Mouse (Mus musculus) ES-Bruce4 (cell line): ENCODE measurements around the gene Fblim1. TPM values are rescaled to one million over a fixed set of nuclear protein-coding genes. Genes with fewer than 3 reads are reported as not detected.
"Not testable (repeated sequence)": the region's sequence is repeated elsewhere in the genome, so short reads cannot be mapped to it uniquely, and the experiment has no call there.

Experiments used
- H3K27ac ChIP-seq: 2 replicates; pipeline ENCODE4 v1.5.1; 2012; ENCODE audit warnings: low read length, inconsistent platforms; ENCODE audit not compliant: insufficient read depth
- H3K27me3 ChIP-seq: 2 replicates; pipeline ENCODE4 v1.6.1; 2012; ENCODE audit warnings: mild to moderate bottlenecking, low read length, inconsistent platforms; ENCODE audit not compliant: control insufficient read depth, poor library complexity, insufficient read depth, severe bottlenecking
- H3K36me3 ChIP-seq: 2 replicates; pipeline ENCODE4 v1.6.1; 2012; ENCODE audit warnings: inconsistent platforms, mild to moderate bottlenecking, low read length, moderate library complexity; ENCODE audit not compliant: control insufficient read depth, poor library complexity, insufficient read depth, severe bottlenecking
- H3K4me1 ChIP-seq: one replicate; pipeline ENCODE4 v1.8.1; 2011; ENCODE audit warnings: low read length; ENCODE audit not compliant: control insufficient read depth, insufficient read depth
- H3K4me3 ChIP-seq: 2 replicates; pipeline ENCODE4 v1.5.1; 2011; ENCODE audit warnings: low read depth, mild to moderate bottlenecking, low read length
- H3K9ac ChIP-seq: 2 replicates; pipeline ENCODE4 v1.6.1; 2012; ENCODE audit warnings: low read depth, mild to moderate bottlenecking, inconsistent platforms; ENCODE audit not compliant: poor library complexity, severe bottlenecking
- H3K9me3 ChIP-seq: replicated peaks from 2 replicates; pipeline ENCODE4 v1.6.1; 2012; ENCODE audit warnings: mild to moderate bottlenecking, low read length, inconsistent platforms; ENCODE audit not compliant: control insufficient read depth, poor library complexity, insufficient read depth, severe bottlenecking
- CTCF ChIP-seq: IDR thresholded peaks from one replicate; pipeline ENCODE4 v1.8.1; 2011; ENCODE audit warnings: low read depth, low read length
- EP300 ChIP-seq: IDR thresholded peaks from 2 replicates; pipeline ENCODE4 v1.6.1; 2011; ENCODE audit warnings: low read depth, low read length; ENCODE audit not compliant: insufficient read depth
- POLR2A ChIP-seq: IDR thresholded peaks from one replicate; pipeline ENCODE4 v1.8.1; 2011; ENCODE audit warnings: low read length; ENCODE audit not compliant: insufficient read depth
- polyA plus RNA-seq: library from polyadenylated mRNA; stranded (reverse); fragments of >200 nt; gene quantifications from 2 replicates; pipeline ENCODE4 v1.2.4, GENCODE M21; 2011; ENCODE audit warnings: low read depth; ENCODE audit not compliant: missing spikeins, insufficient read depth, insufficient read length

The Fblim1 gene
- polyA plus RNA-seq, 1 experiment: 73.8 TPM

DNA sequence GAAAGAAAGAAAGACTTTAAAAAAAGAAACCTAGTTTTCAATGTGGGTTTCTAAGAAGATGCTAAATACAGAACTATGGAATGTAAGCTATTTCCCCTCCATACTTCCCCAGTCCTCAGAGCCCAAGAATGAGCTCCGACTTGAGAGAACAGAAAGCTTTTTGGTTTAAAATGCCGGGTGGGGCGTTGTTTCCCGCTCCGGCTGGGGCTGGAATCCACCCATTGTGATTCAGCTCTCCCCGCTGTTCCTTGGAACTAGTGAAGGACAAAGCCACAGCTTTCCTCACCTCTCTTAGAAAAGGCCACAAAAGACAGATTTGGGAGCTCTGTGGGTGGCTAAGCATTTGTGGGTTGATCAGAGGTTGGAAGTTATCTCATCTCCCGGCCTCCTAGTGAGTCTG is 40.6 kb downstream of the Fblim1 start:
- Histone ChIP-seq H3K9me3 (no peaks in the 10 kb centered on the region), H3K36me3 (no peaks in the 10 kb centered on the region), H3K4me3 (no peak overlapping the region), H3K27me3 (no peaks in the 10 kb centered on the region), H3K9ac (peak overlapping the region; percentile 6), H3K27ac (peak overlapping the region; percentile 97; the same call in 1 of the 2 replicates), H3K4me1 (peaks cover 8% of the 10 kb centered on the region)
- TF ChIP-seq CTCF (no peak), EP300 (peak; percentile 100)

DNA sequence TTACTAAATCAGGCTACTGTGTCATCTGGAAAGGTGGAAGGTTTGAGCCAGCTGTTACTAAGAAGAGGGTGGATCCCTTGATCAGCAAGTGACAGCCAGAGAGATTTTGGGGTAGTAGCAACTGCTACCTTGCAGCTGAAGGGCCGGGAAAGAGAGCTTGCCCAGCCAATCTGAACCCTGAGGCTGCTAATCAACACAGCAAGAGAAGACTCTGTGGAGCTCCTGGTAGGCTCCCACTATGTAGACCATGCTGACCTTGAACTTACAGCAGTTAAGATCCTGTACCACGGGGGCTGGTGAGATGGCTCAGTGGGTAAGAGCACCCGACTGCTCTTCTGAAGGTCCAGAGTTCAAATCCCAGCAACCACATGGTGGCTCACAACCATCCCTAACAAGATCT is 41.2 kb downstream of the Fblim1 start:
- no peaks in the 10 kb centered on the region for H3K36me3 ChIP-seq
- no peak overlapping the region for H3K4me3 ChIP-seq
- peaks cover 8% of the 10 kb centered on the region for H3K4me1 ChIP-seq
- H3K27me3 ChIP-seq: no peaks in the 10 kb centered on the region
- H3K27ac ChIP-seq: peak overlapping the region; percentile 98
- TF ChIP-seq EP300 (0 out of 2 replicates have a peak, but pooled peaks have one; percentile 4), POLR2A (no peak)
- no peaks in the 10 kb centered on the region for H3K9me3 ChIP-seq
- peak overlapping the region; percentile 6 for H3K9ac ChIP-seq

DNA sequence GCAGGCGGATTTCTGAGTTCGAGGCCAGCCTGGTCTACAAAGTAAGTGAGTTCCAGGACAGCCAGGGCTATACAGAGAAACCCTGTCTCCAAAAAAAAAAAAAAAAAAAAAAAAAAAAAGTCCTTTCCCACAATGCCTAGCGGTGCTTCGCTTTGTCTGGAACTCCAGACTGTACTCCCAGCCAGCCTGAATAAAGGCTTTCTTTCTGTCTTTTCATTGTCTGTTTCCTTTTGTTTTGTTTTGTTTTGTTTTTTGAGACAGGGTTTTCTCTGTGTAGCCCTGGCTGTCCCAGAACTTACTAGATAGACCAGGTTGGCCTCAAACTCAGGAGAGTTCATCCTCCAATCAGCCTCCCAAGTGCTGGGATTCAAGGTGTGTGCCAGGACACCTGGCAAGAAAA is 41.7 kb downstream of the Fblim1 start:
- no peaks in the 10 kb centered on the region for H3K9me3 ChIP-seq
- H3K9ac ChIP-seq: peak overlapping the region; percentile 43
- H3K4me1 ChIP-seq: peaks cover 6% of the 10 kb centered on the region
- H3K4me3 ChIP-seq: no peak overlapping the region
- H3K27me3 ChIP-seq: no peaks in the 10 kb centered on the region
- TF ChIP-seq CTCF (no peak), EP300 (no peak), POLR2A (no peak)
- no peaks in the 10 kb centered on the region for H3K36me3 ChIP-seq
- H3K27ac ChIP-seq: peak overlapping the region; percentile 98

DNA sequence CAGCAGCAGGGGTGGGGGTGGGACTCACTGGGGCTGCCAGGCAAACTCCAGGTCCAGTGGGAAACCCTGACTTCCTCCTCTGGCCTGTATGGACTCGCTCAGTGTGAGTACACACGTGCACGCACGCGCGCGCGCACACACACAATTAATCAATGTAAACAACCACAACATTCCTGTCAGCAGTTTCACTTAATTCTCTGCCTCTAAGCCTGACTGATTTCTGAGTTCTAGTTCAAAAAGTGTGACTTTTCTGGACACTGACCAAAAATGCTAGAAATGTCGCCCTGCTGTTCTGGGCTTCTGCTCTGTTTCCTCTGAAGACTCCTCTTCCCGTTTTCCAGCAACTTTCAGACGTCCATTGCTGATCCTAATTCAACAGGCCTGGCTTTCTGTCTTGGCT is 43.6 kb downstream of the Fblim1 start:
- Histone ChIP-seq H3K36me3 (no peaks in the 10 kb centered on the region), H3K9ac (peak overlapping the region; percentile 31; the same call in 1 of the 2 replicates), H3K9me3 (no peaks in the 10 kb centered on the region), H3K4me1 (peaks cover 10% of the 10 kb centered on the region), H3K27me3 (no peaks in the 10 kb centered on the region), H3K27ac (no peak overlapping the region), H3K4me3 (no peak overlapping the region)
- TF ChIP-seq CTCF (no peak), EP300 (no peak), POLR2A (no peak)

DNA sequence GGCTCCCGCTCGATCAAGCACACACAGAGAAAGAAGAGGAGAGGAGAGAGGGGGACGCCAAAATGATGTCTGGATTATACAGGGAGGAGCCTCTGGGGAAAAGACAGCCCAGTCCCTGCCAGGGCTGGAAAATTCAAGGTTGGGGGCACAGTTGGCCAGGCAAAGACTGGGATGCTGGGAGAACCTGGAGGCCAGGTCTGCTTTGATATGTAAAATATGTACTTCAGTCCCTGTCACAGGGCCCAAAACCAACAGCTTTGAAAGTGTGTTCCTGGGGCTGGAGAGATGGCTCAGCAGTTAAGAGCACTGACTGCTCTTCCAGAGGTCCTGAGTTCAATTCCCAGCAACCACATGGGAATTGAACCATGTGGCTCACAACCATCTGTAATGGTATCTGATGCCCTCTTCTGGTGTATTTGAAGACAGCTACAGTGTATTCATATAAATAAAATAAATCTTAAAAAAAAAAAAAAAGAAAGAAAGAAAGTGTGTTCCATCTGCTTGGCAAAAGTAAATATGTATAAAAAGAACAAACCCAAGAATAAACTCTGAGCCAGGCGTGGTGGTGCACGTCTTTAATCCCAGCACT is 44.5 kb downstream of the Fblim1 start:
- H3K27me3 ChIP-seq, H3K36me3 ChIP-seq, H3K4me3 ChIP-seq, H3K9me3 ChIP-seq, H3K27ac ChIP-seq, H3K9ac ChIP-seq: not testable (repeated sequence)
- peaks cover 10% of the 10 kb centered on the region for H3K4me1 ChIP-seq

DNA sequence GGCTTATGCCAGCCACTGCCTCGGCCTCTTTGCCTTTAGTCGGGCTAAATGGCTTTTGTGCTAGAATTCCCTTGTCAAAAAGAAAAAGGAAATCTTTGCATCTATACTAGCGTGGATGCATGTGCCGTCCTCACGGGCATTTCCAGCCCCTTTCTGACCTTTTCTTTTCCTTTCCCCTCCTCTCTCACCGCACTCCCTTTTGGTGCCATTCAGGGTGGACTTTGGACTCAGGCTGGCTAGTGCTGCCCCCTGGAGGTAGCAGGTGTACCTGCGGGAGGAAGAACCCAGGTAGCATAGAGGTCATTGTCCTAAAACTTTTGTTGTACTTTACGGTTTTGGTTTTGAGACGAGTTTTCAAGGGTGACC is 46.0 kb downstream of the Fblim1 start:
- Histone ChIP-seq H3K9ac (peak overlapping the region; percentile 46), H3K36me3 (no peaks in the 10 kb centered on the region), H3K27me3 (no peaks in the 10 kb centered on the region), H3K9me3 (no peaks in the 10 kb centered on the region), H3K4me3 (peak overlapping the region; percentile 50), H3K27ac (peak overlapping the region; percentile 70), H3K4me1 (peaks cover 11% of the 10 kb centered on the region)
- TF ChIP-seq EP300: peak; percentile 78; the same call in 1 of the 2 replicates
- peak; percentile 96 for TF ChIP-seq CTCF
- TF ChIP-seq POLR2A: no peak
